8 mouse cellular contexts compared by ENCODE assay signal in genomic region chr12:82254076-82254475, GRCm38 (mm10).
DNase-seq lines count a peak whose midpoint lies in the region; ATAC-seq and TF ChIP-seq lines count a peak whose summit lies in the region.

No protein-coding gene starts in this region.

- H3K4me3 ChIP-seq in hindbrain, postnatal 0 days (ENCODE audit: low read length), result no peak overlapping the region
- H3K4me3 ChIP-seq in hindbrain, embryonic 16.5 days (ENCODE audit: low read length), result no peak overlapping the region
- H3K4me3 ChIP-seq in embryonic facial prominence, embryonic 10.5 days, result no peak overlapping the region

- WGBS in hindbrain, postnatal 0 days, result 50% methylated on average over 5 of the region's 5 CpGs
- WGBS in hindbrain, embryonic 16.5 days, result 54% methylated on average over 5 of the region's 5 CpGs
- 85% methylated on average over 5 of the region's 5 CpGs for WGBS in embryonic facial prominence, embryonic 10.5 days

- DNase-seq in hindbrain, postnatal 0 days (ENCODE audit: low spot score), result peak; percentile 62
- peak; percentile 21 for DNase-seq in adrenal gland, postnatal 25 days
- DNase-seq in kidney, postnatal 25 days, result peak; percentile 41 to 74
- peak; percentile 58 for DNase-seq in lung, postnatal 25 days (ENCODE audit: low spot score)
- no peak for DNase-seq in cerebellum, adult 18-20 months
- DNase-seq in embryonic facial prominence, embryonic 10.5 days (ENCODE audit: low spot score), result no peak

- no peak overlapping the region for H3K27ac ChIP-seq in hindbrain, postnatal 0 days
- H3K27ac ChIP-seq in hindbrain, embryonic 16.5 days (ENCODE audit: low read depth, low read length), result no peak overlapping the region
- H3K27ac ChIP-seq in embryonic facial prominence, embryonic 10.5 days (replicated peaks), result no peak overlapping the region

- no peak for ATAC-seq in hindbrain, postnatal 0 days
- no peak for ATAC-seq in hindbrain, embryonic 16.5 days
- ATAC-seq in erythroid progenitor cell, adult 5-6 weeks (replicated peaks; ENCODE audit: low FRiP score, poor library complexity, severe bottlenecking), result no peak

- no peaks in the 10 kb centered on the region for H3K9me3 ChIP-seq in hindbrain, postnatal 0 days (ENCODE audit: low read length)
- no peaks in the 10 kb centered on the region for H3K9me3 ChIP-seq in hindbrain, embryonic 16.5 days (ENCODE audit: control insufficient read depth, low read length)
- H3K9me3 ChIP-seq in embryonic facial prominence, embryonic 10.5 days, result no peaks in the 10 kb centered on the region

- no peak overlapping the region for H3K9ac ChIP-seq in hindbrain, postnatal 0 days (replicated peaks; ENCODE audit: low read length)
- no peak overlapping the region for H3K9ac ChIP-seq in hindbrain, embryonic 16.5 days (ENCODE audit: low read depth, low read length)

- TF ChIP-seq CTCF in hindbrain, postnatal 0 days (IDR thresholded peaks at IDR 0.05; ENCODE audit: low read depth), result no peak

- H3K4me2 ChIP-seq in hindbrain, postnatal 0 days (ENCODE audit: low read depth, low read length), result no peak overlapping the region
- no peak overlapping the region for H3K4me2 ChIP-seq in hindbrain, embryonic 16.5 days (ENCODE audit: low read length)

- H3K4me1 ChIP-seq in hindbrain, postnatal 0 days (ENCODE audit: insufficient read depth, low read length), result no peaks in the 10 kb centered on the region
- no peaks in the 10 kb centered on the region; the same call in 1 of the 2 replicates for H3K4me1 ChIP-seq in hindbrain, embryonic 16.5 days (ENCODE audit: control insufficient read depth, insufficient read depth, low read depth, low read length)
- H3K4me1 ChIP-seq in embryonic facial prominence, embryonic 10.5 days, result peaks cover 5% of the 10 kb centered on the region; the same call in 1 of the 2 replicates

- H3K36me3 ChIP-seq in hindbrain, postnatal 0 days (ENCODE audit: insufficient read depth, low read length), result no peaks in the 10 kb centered on the region
- H3K36me3 ChIP-seq in hindbrain, embryonic 16.5 days (ENCODE audit: control insufficient read depth, insufficient read depth, low read length), result no peaks in the 10 kb centered on the region
- H3K36me3 ChIP-seq in embryonic facial prominence, embryonic 10.5 days (replicated peaks), result peaks cover 5% of the 10 kb centered on the region

- H3K27me3 ChIP-seq in hindbrain, postnatal 0 days (ENCODE audit: insufficient read depth, low read length), result no peaks in the 10 kb centered on the region
- H3K27me3 ChIP-seq in hindbrain, embryonic 16.5 days (replicated peaks; ENCODE audit: control insufficient read depth, insufficient read depth, low read length), result no peaks in the 10 kb centered on the region
- no peaks in the 10 kb centered on the region for H3K27me3 ChIP-seq in embryonic facial prominence, embryonic 10.5 days (replicated peaks; ENCODE audit: low read depth, poor library complexity, severe bottlenecking)

Comparison
In these comparisons a context has a peak if more than half of its experiments do, and no peak if none do; other contexts are left out.
1. DNase-seq: peak in hindbrain, postnatal 0 days (single experiment), adrenal gland, postnatal 25 days (single experiment), kidney, postnatal 25 days (2 of 2) and lung, postnatal 25 days (single experiment); none in cerebellum, adult 18-20 months (0 of 2) and embryonic facial prominence, embryonic 10.5 days (single experiment).